Mouse (Mus musculus) megakaryocyte, embryonic 14.5 days (primary cell): ENCODE results near the gene Crot.

Experiments
- FLI1 ChIP-seq: IDR thresholded peaks from 2 replicates; pipeline ENCODE4 v1.6.1; 2012; ENCODE audit warnings: low read length, inconsistent platforms, mixed read lengths
- GATA1 ChIP-seq: IDR thresholded peaks from 3 replicates; pipeline ENCODE4 v1.6.1; 2012; ENCODE audit warnings: mixed read lengths, low read length, inconsistent platforms, borderline replicate concordance

DNA sequence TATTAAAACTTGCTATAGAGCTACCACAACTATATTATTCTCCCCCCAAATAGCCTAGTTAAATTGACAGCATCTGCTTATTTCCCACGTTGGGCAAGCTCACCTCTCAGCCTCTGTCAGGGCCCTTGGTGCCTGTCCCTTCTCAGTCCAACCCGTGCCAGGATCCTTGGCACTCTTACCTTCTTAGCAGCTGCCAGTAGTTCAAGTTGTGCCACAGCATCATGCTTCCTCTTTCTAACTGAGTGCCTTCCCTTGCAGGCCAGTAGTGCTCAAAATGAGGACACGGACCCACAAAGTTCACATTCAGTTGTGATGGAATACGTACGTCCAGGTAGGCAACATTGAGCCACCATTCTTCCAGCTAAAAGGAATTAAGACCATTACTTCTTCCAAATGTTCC, 9.2 kb downstream of the Crot start:
- TF ChIP-seq FLI1: no peak
- no peak for TF ChIP-seq GATA1
